Comparison of ENCODE assay signal across 14 mouse cellular contexts in genomic region chr8:107815775-107816174, GRCm38 (mm10).
DNase-seq lines count a peak whose midpoint lies in the region; ATAC-seq and TF ChIP-seq lines count a peak whose summit lies in the region.
"Had no signal": no experiment of that assay in that cellular context is flagged by ENCODE, and none has a peak within 500 bp of the region (broad histone marks: within the 10 kb centered on the region; RNA-seq: fewer than 3 reads in every experiment).

No protein-coding gene starts in this region.

- no peaks in the 10 kb centered on the region for H3K79me2 ChIP-seq in heart, adult 2 months (replicated peaks; ENCODE audit: control insufficient read depth, insufficient read depth, low read length)

- no peak overlapping the region for H3K4me2 ChIP-seq in lung, embryonic 16.5 days (ENCODE audit: low read depth, low read length)
- H3K4me2 ChIP-seq in midbrain, postnatal 0 days (ENCODE audit: low read depth, low read length, poor library complexity, severe bottlenecking) = no peak overlapping the region
- H3K4me2 ChIP-seq: embryonic facial prominence, embryonic 12.5 days; lung, embryonic 15.5 days; neural tube, embryonic 13.5 days had no signal

- WGBS in heart, adult 2 months = 19% methylated on average over 3 of the region's 3 CpGs
- 18% methylated on average over 3 of the region's 3 CpGs for WGBS in lung, embryonic 16.5 days
- 23% methylated on average over 3 of the region's 3 CpGs for WGBS in midbrain, postnatal 0 days

- intact Hi-C loops in heart, adult 2 months (cut with DNase I) = loop anchor here (10.0 kb wide), 1 partner anchor 1719 kb away; no protein-coding TSS in a partner anchor

- no peak overlapping the region for H3K27ac ChIP-seq in heart, adult 2 months
- H3K27ac ChIP-seq in lung, embryonic 16.5 days (ENCODE audit: low read length) = no peak overlapping the region
- H3K27ac ChIP-seq in midbrain, postnatal 0 days (ENCODE audit: low read depth, low read length) = no peak overlapping the region
- H3K27ac ChIP-seq: lung, embryonic 15.5 days had no signal

- no peaks in the 10 kb centered on the region for H3K9me3 ChIP-seq in lung, embryonic 16.5 days (ENCODE audit: control insufficient read depth, low read length)
- H3K9me3 ChIP-seq in midbrain, postnatal 0 days (ENCODE audit: low read length) = no peaks in the 10 kb centered on the region
- H3K9me3 ChIP-seq: embryonic facial prominence, embryonic 12.5 days; lung, embryonic 15.5 days; neural tube, embryonic 13.5 days had no signal

- H3K36me3 ChIP-seq in heart, adult 2 months (ENCODE audit: control insufficient read depth, insufficient read depth, low read length) = no peaks in the 10 kb centered on the region
- no peaks in the 10 kb centered on the region for H3K36me3 ChIP-seq in lung, embryonic 16.5 days (ENCODE audit: control insufficient read depth, insufficient read depth, low read length)
- no peaks in the 10 kb centered on the region for H3K36me3 ChIP-seq in midbrain, postnatal 0 days (ENCODE audit: insufficient read depth, low read length)
- H3K36me3 ChIP-seq: embryonic facial prominence, embryonic 12.5 days; lung, embryonic 15.5 days; neural tube, embryonic 13.5 days had no signal

- TF ChIP-seq POLR2A in heart, adult 2 months (IDR thresholded peaks at IDR 0.05; ENCODE audit: insufficient read depth, low read depth, low read length) = no peak

- no peak for DNase-seq in heart, adult 2 months
- no peak for DNase-seq in heart, adult 9 months (ENCODE audit: low spot score in 2 of 2)
- DNase-seq in lung, postnatal 14 days = no peak
- DNase-seq in NIH3T3 (ENCODE audit: low read depth) = peak; percentile 53
- DNase-seq in midbrain, postnatal 0 days (ENCODE audit: low spot score) = peak; percentile 51
- DNase-seq in thymus, adult 18-20 months = no peak
- DNase-seq in spleen, adult 18-20 months = no peak
- DNase-seq: kidney, adult 8-10 months; right cerebral cortex, postnatal 4 days; thymus, postnatal 25 days had no signal

- 0 out of 2 replicates have a peak, but pooled peaks have one; percentile 28 for ATAC-seq in lung, embryonic 16.5 days (ENCODE audit: low read depth)
- no peak for ATAC-seq in midbrain, postnatal 0 days (ENCODE audit: low FRiP score)

- no peak for TF ChIP-seq EP300 in heart, adult 2 months (IDR thresholded peaks at IDR 0.05; ENCODE audit: insufficient read depth, low read depth, low read length)

- TF ChIP-seq CTCF in heart, adult 2 months (IDR thresholded peaks at IDR 0.05) = peak; percentile 39
- peak; percentile 80 for TF ChIP-seq CTCF in midbrain, postnatal 0 days (IDR thresholded peaks at IDR 0.05)

- H3K27me3 ChIP-seq in heart, adult 2 months (ENCODE audit: control insufficient read depth, insufficient read depth, low read length) = no peaks in the 10 kb centered on the region
- H3K27me3 ChIP-seq in lung, embryonic 16.5 days (ENCODE audit: control insufficient read depth, insufficient read depth, low read depth, low read length) = no peaks in the 10 kb centered on the region; the same call in 1 of the 2 replicates
- no peaks in the 10 kb centered on the region for H3K27me3 ChIP-seq in midbrain, postnatal 0 days (ENCODE audit: insufficient read depth, low read length)
- H3K27me3 ChIP-seq: embryonic facial prominence, embryonic 12.5 days had no signal

- no peak overlapping the region for H3K4me3 ChIP-seq in heart, adult 2 months
- no peak overlapping the region for H3K4me3 ChIP-seq in lung, embryonic 16.5 days (ENCODE audit: low read length)
- no peak overlapping the region for H3K4me3 ChIP-seq in midbrain, postnatal 0 days (ENCODE audit: low read depth, low read length)
- H3K4me3 ChIP-seq: embryonic facial prominence, embryonic 12.5 days; lung, embryonic 15.5 days; neural tube, embryonic 13.5 days had no signal

- H3K4me1 ChIP-seq in heart, adult 2 months (ENCODE audit: control insufficient read depth, insufficient read depth, low read length) = no peaks in the 10 kb centered on the region
- H3K4me1 ChIP-seq in lung, embryonic 16.5 days (replicated peaks; ENCODE audit: control insufficient read depth, insufficient read depth, low read length) = peaks cover 4% of the 10 kb centered on the region; the same call in 1 of the 2 replicates
- H3K4me1 ChIP-seq in midbrain, postnatal 0 days (ENCODE audit: insufficient read depth, low read length) = peaks cover 4% of the 10 kb centered on the region; the same call in 1 of the 2 replicates

- no peak overlapping the region for H3K9ac ChIP-seq in heart, adult 2 months (ENCODE audit: low read depth, low read length)
- no peak overlapping the region for H3K9ac ChIP-seq in lung, embryonic 16.5 days (ENCODE audit: low read length)
- H3K9ac ChIP-seq in midbrain, postnatal 0 days (replicated peaks; ENCODE audit: low read length, poor library complexity, severe bottlenecking) = no peak overlapping the region
- H3K9ac ChIP-seq: embryonic facial prominence, embryonic 12.5 days; lung, embryonic 15.5 days had no signal

Comparison
In these comparisons a context has a peak if more than half of its experiments do, and no peak if none do; other contexts are left out.
1. DNase-seq: peak in NIH3T3 (single experiment) and midbrain, postnatal 0 days (single experiment); none in heart, adult 2 months (0 of 2), heart, adult 9 months (0 of 2), lung, postnatal 14 days (single experiment), thymus, adult 18-20 months (0 of 2) and spleen, adult 18-20 months (0 of 2).